Mouse (Mus musculus) midbrain, embryonic 10.5 days (tissue): ENCODE results near the gene Hist1h2bf. TPM values are rescaled to one million over a fixed set of nuclear protein-coding genes. Genes with fewer than 3 reads are reported as not detected.
"Not testable (repeated sequence)": the region's sequence is repeated elsewhere in the genome, so short reads cannot be mapped to it uniquely, and the experiment has no call there.

Experiments
- DNase-seq: peaks from one replicate; pipeline ENCODE4 v3.0.0-alpha.2; 2017; ENCODE audit warnings: low spot score
- H3K27ac ChIP-seq: fragments of 300-500 bp; sonication (generic); replicated peaks from 2 replicates; pipeline ENCODE4 v1.5.1; 2016; ENCODE audit warnings: mild to moderate bottlenecking
- H3K27me3 ChIP-seq: fragments of 300-500 bp; sonication (generic); 2 replicates; pipeline ENCODE4 v1.6.1; 2016; ENCODE audit warnings: low read depth, mild to moderate bottlenecking; ENCODE audit not compliant: poor library complexity, severe bottlenecking
- H3K36me3 ChIP-seq: fragments of 300-500 bp; sonication (generic); 2 replicates; pipeline ENCODE4 v1.6.1; 2016; ENCODE audit warnings: mild to moderate bottlenecking, moderate library complexity
- H3K4me1 ChIP-seq: fragments of 300-500 bp; sonication (generic); 2 replicates; pipeline ENCODE4 v1.6.1; 2016
- H3K4me3 ChIP-seq: fragments of 300-500 bp; sonication (generic); 2 replicates; pipeline ENCODE4 v1.5.1; 2016; ENCODE audit warnings: mild to moderate bottlenecking, moderate library complexity
- H3K9me3 ChIP-seq: fragments of 300-500 bp; sonication (generic); replicated peaks from 2 replicates; pipeline ENCODE4 v1.6.1; 2016; ENCODE audit warnings: mild to moderate bottlenecking
- WGBS: fragments of 180-500 bp; shearing (Covaris S2); methylation state at CpG from one replicate; pipeline ENCODE4 v1.1.7; 2016; 5-methylcytosine and 5-hydroxymethylcytosine counted together
- polyA plus RNA-seq: library from polyadenylated mRNA; unstranded; fragments of >200 nt; fragmentation: Nextera tagmentation; extraction: Ambion mirVana; gene quantifications from 2 replicates; pipeline ENCODE4 v1.2.1, GENCODE M21; 2016

The Hist1h2bf gene
- polyA plus RNA-seq, 1 experiment from 2014 or later, result 3.8 TPM

- H3K27ac ChIP-seq, result peak overlapping the region; percentile 94
- no peaks in the 10 kb centered on the region for H3K9me3 ChIP-seq
- peak overlapping the region; percentile 49 for H3K4me3 ChIP-seq
- H3K4me1 ChIP-seq, result peaks cover 51% of the 10 kb centered on the region
- H3K36me3 ChIP-seq, result no peaks in the 10 kb centered on the region
- no peaks in the 10 kb centered on the region for H3K27me3 ChIP-seq
- peak; percentile 31 for DNase-seq
Measured at GRCm38 (mm10) chr13:23584331-23584730, 10.3 kb upstream of the Hist1h2bf start.

GRCm38 (mm10) chr13:23583387-23584068 is 9.5 kb upstream of the Hist1h2bf start:
- Histone ChIP-seq H3K36me3 (no peaks in the 10 kb centered on the region), H3K27ac (peak overlapping the region; percentile 94), H3K4me3 (peak overlapping the region; percentile 63; the same call in 1 of the 2 replicates), H3K9me3 (no peaks in the 10 kb centered on the region), H3K27me3 (no peaks in the 10 kb centered on the region), H3K4me1 (peaks cover 51% of the 10 kb centered on the region)
- DNase-seq, result peak; percentile 19

- Histone ChIP-seq H3K4me1 (peaks cover 55% of the 10 kb centered on the region), H3K4me3 (peak overlapping the region; percentile 63), H3K27ac (peak overlapping the region; percentile 94), H3K9me3 (no peaks in the 10 kb centered on the region), H3K27me3 (no peaks in the 10 kb centered on the region), H3K36me3 (no peaks in the 10 kb centered on the region)
- WGBS, result 3% methylated on average over 6 of the region's 6 CpGs
- DNase-seq, result peak; percentile 52
Measured at GRCm38 (mm10) chr13:23582219-23583056, 8.4 kb upstream of the Hist1h2bf start.

- peaks cover 57% of the 10 kb centered on the region for H3K4me1 ChIP-seq
Measured at GRCm38 (mm10) chr13:23581408-23582218, 7.6 kb upstream of the Hist1h2bf start, which contains the start of gene Hist1h4d. TSS of gene Hist1h4d (plus strand) at chr13:23581598.

GRCm38 (mm10) chr13:23577835-23578234 is 3.8 kb upstream of the Hist1h2bf start:
- Histone ChIP-seq H3K4me3 (no peak overlapping the region), H3K36me3 (no peaks in the 10 kb centered on the region), H3K27ac (peak overlapping the region; percentile 92), H3K27me3 (no peaks in the 10 kb centered on the region), H3K4me1 (peaks cover 47% of the 10 kb centered on the region), H3K9me3 (no peaks in the 10 kb centered on the region)
- WGBS, result 98% methylated on average over 1 of the region's 1 CpGs
- no peak for DNase-seq

More at GRCm38 (mm10) chr13:23581408-23582218, 7.6 kb upstream of the Hist1h2bf start, which contains the start of gene Hist1h4d:
- peak within 1 kb of the TSS; percentile 94 for H3K27ac ChIP-seq
- H3K27me3 ChIP-seq, result no peaks in the 10 kb centered on the region
- under 1% methylated on average over 43 of the region's 43 CpGs for WGBS
- H3K9me3 ChIP-seq, result no peaks in the 10 kb centered on the region
- H3K36me3 ChIP-seq, result no peaks in the 10 kb centered on the region
- peak; percentile 94 for DNase-seq
- H3K4me3 ChIP-seq, result peak within 1 kb of the TSS; percentile 63

- Histone ChIP-seq H3K36me3 (no peaks in the 10 kb centered on the region), H3K27ac (peak overlapping the region; percentile 92), H3K27me3 (no peaks in the 10 kb centered on the region), H3K9me3 (no peaks in the 10 kb centered on the region), H3K4me3 (peak overlapping the region; percentile 61), H3K4me1 (peaks cover 47% of the 10 kb centered on the region)
- 53% methylated on average over 6 of the region's 6 CpGs for WGBS
- DNase-seq, result no peak
Measured at GRCm38 (mm10) chr13:23576906-23577639, 3.1 kb upstream of the Hist1h2bf start.

GRCm38 (mm10) chr13:23576351-23576881 is 2.4 kb upstream of the Hist1h2bf start:
- DNase-seq, result peak; percentile 44
- Histone ChIP-seq H3K9me3 (no peaks in the 10 kb centered on the region), H3K27ac (peak overlapping the region; percentile 92), H3K4me3 (peak overlapping the region; percentile 61), H3K4me1 (peaks cover 45% of the 10 kb centered on the region), H3K27me3 (no peaks in the 10 kb centered on the region), H3K36me3 (no peaks in the 10 kb centered on the region)
- WGBS, result 4% methylated on average over 7 of the region's 7 CpGs

- H3K4me3 ChIP-seq, result peak overlapping the region; percentile 61
- WGBS, result 2% methylated on average over 11 of the region's 40 CpGs
- H3K9me3 ChIP-seq, H3K36me3 ChIP-seq, H3K27me3 ChIP-seq: not testable (repeated sequence)
- H3K27ac ChIP-seq, result peak overlapping the region; percentile 92
- peaks cover 42% of the 10 kb centered on the region for H3K4me1 ChIP-seq
- DNase-seq, result peak; percentile 36
Measured at GRCm38 (mm10) chr13:23575864-23576313, 1.9 kb upstream of the Hist1h2bf start.

GRCm38 (mm10) chr13:23575271-23575851 is 1.4 kb upstream of the Hist1h2bf start, which contains the start of gene Hist1h3d:
TSS of gene Hist1h3d (plus strand) at chr13:23575763.
- Histone ChIP-seq H3K4me1 (peaks cover 39% of the 10 kb centered on the region), H3K4me3 (peak within 1 kb of the TSS; percentile 61), H3K27ac (peak within 1 kb of the TSS; percentile 92), H3K36me3 (no peaks in the 10 kb centered on the region), H3K9me3 (no peaks in the 10 kb centered on the region), H3K27me3 (no peaks in the 10 kb centered on the region)
- under 1% methylated on average over 18 of the region's 18 CpGs for WGBS
- peak; percentile 64 for DNase-seq

- Histone ChIP-seq H3K27ac (peak overlapping the region; percentile 97), H3K4me1 (peaks cover 46% of the 10 kb centered on the region), H3K4me3 (peak overlapping the region; percentile 61)
- 0% methylated on average over 8 of the region's 39 CpGs for WGBS
- H3K36me3 ChIP-seq, H3K9me3 ChIP-seq, H3K27me3 ChIP-seq, DNase-seq: not testable (repeated sequence)
Measured at GRCm38 (mm10) chr13:23574546-23575170, 662 bp upstream of the Hist1h2bf start.
